Mouse (Mus musculus): ENCODE measurements around the gene Snx29. TPM values are rescaled to one million over a fixed set of nuclear protein-coding genes. Genes with fewer than 3 reads are reported as not detected.

Gene Snx29
- polyA plus RNA-seq, 1 experiment from 2014 or later = 12.5 TPM

- DNase-seq (ENCODE audit: low spot score) (no peak), ATAC-seq (replicated peaks; ENCODE audit: low FRiP score) (no peak)
- H3K9ac ChIP-seq (ENCODE audit: low read length) = no peak overlapping the region
- no peaks in the 10 kb centered on the region for H3K27me3 ChIP-seq (ENCODE audit: control insufficient read depth, insufficient read depth, low read length)
- no peak overlapping the region for H3K4me2 ChIP-seq (ENCODE audit: low read depth, low read length, severe bottlenecking)
- H3K4me1 ChIP-seq (replicated peaks; ENCODE audit: control insufficient read depth, insufficient read depth, low read length) = no peaks in the 10 kb centered on the region; the same call in 1 of the 2 replicates
- no peak overlapping the region for H3K4me3 ChIP-seq (ENCODE audit: low read depth, low read length)
- no peaks in the 10 kb centered on the region for H3K9me3 ChIP-seq (ENCODE audit: control insufficient read depth, low read length)
- H3K27ac ChIP-seq (ENCODE audit: low read depth, low read length) = no peak overlapping the region
- no peaks in the 10 kb centered on the region for H3K36me3 ChIP-seq (ENCODE audit: control insufficient read depth, insufficient read depth, low read length)
- whole genome bisulfite sequencing = 65% methylated on average over 2 of the region's 2 CpGs
These were observed 301.4 kb downstream of the Snx29 start for GRCm38 (mm10) chr16:11624121-11624520.

GRCm38 (mm10) chr16:11626004-11626481, 303.3 kb downstream of the Snx29 start:
- H3K27me3 ChIP-seq (ENCODE audit: control insufficient read depth, insufficient read depth, low read length) = no peaks in the 10 kb centered on the region
- 50% methylated on average over 1 of the region's 1 CpGs for WGBS
- H3K4me3 ChIP-seq (ENCODE audit: low read depth, low read length) = no peak overlapping the region
- H3K9me3 ChIP-seq (ENCODE audit: control insufficient read depth, low read length) = no peaks in the 10 kb centered on the region
- H3K36me3 ChIP-seq (ENCODE audit: control insufficient read depth, insufficient read depth, low read length) = no peaks in the 10 kb centered on the region
- no peak overlapping the region for H3K4me2 ChIP-seq (ENCODE audit: low read depth, low read length, severe bottlenecking)
- no peak for ATAC-seq (replicated peaks; ENCODE audit: low FRiP score)
- H3K27ac ChIP-seq (ENCODE audit: low read depth, low read length) = no peak overlapping the region
- no peak overlapping the region for H3K9ac ChIP-seq (ENCODE audit: low read length)
- no peak for DNase-seq (ENCODE audit: low spot score)
- no peaks in the 10 kb centered on the region; the same call in 1 of the 2 replicates for H3K4me1 ChIP-seq (replicated peaks; ENCODE audit: control insufficient read depth, insufficient read depth, low read length)

GRCm38 (mm10) chr16:11626616-11627015, 303.9 kb downstream of the Snx29 start:
- ATAC-seq (replicated peaks; ENCODE audit: low FRiP score) = no peak
- no peak overlapping the region for H3K4me3 ChIP-seq (ENCODE audit: low read depth, low read length)
- H3K27ac ChIP-seq (ENCODE audit: low read depth, low read length) = no peak overlapping the region
- no peaks in the 10 kb centered on the region for H3K36me3 ChIP-seq (ENCODE audit: control insufficient read depth, insufficient read depth, low read length)
- H3K4me2 ChIP-seq (ENCODE audit: low read depth, low read length, severe bottlenecking) = no peak overlapping the region
- no peak overlapping the region for H3K9ac ChIP-seq (ENCODE audit: low read length)
- no peaks in the 10 kb centered on the region for H3K9me3 ChIP-seq (ENCODE audit: control insufficient read depth, low read length)
- no peaks in the 10 kb centered on the region for H3K27me3 ChIP-seq (ENCODE audit: control insufficient read depth, insufficient read depth, low read length)
- H3K4me1 ChIP-seq (replicated peaks; ENCODE audit: control insufficient read depth, insufficient read depth, low read length) = no peaks in the 10 kb centered on the region; the same call in 1 of the 2 replicates
- WGBS = 75% methylated on average over 2 of the region's 2 CpGs
- DNase-seq (ENCODE audit: low spot score) = no peak

- ATAC-seq (replicated peaks; ENCODE audit: low FRiP score) = no peak
- 88% methylated on average over 9 of the region's 9 CpGs for WGBS
- H3K27me3 ChIP-seq (ENCODE audit: control insufficient read depth, insufficient read depth, low read length) = no peaks in the 10 kb centered on the region
These were observed 305.3 kb downstream of the Snx29 start for GRCm38 (mm10) chr16:11627866-11628638.

GRCm38 (mm10) chr16:11629704-11630103, 307.0 kb downstream of the Snx29 start:
- no peaks in the 10 kb centered on the region for H3K36me3 ChIP-seq (ENCODE audit: control insufficient read depth, insufficient read depth, low read length)
- H3K27me3 ChIP-seq (ENCODE audit: control insufficient read depth, insufficient read depth, low read length) = no peaks in the 10 kb centered on the region
- DNase-seq (ENCODE audit: low spot score) (no peak), ATAC-seq (replicated peaks; ENCODE audit: low FRiP score) (no peak)
- no peak overlapping the region for H3K4me3 ChIP-seq (ENCODE audit: low read depth, low read length)
- WGBS = 88% methylated on average over 7 of the region's 7 CpGs
- no peaks in the 10 kb centered on the region for H3K9me3 ChIP-seq (ENCODE audit: control insufficient read depth, low read length)
- no peak overlapping the region for H3K9ac ChIP-seq (ENCODE audit: low read length)
- H3K4me1 ChIP-seq (replicated peaks; ENCODE audit: control insufficient read depth, insufficient read depth, low read length) = no peaks in the 10 kb centered on the region; the same call in 1 of the 2 replicates
- no peak overlapping the region for H3K4me2 ChIP-seq (ENCODE audit: low read depth, low read length, severe bottlenecking)
- H3K27ac ChIP-seq (ENCODE audit: low read depth, low read length) = no peak overlapping the region

More at GRCm38 (mm10) chr16:11627866-11628638, 305.3 kb downstream of the Snx29 start:
- Histone ChIP-seq H3K27ac (ENCODE audit: low read depth, low read length) (no peak overlapping the region), H3K4me3 (ENCODE audit: low read depth, low read length) (no peak overlapping the region), H3K4me2 (ENCODE audit: low read depth, low read length, severe bottlenecking) (no peak overlapping the region), H3K9ac (ENCODE audit: low read length) (no peak overlapping the region), H3K9me3 (ENCODE audit: control insufficient read depth, low read length) (no peaks in the 10 kb centered on the region), H3K36me3 (ENCODE audit: control insufficient read depth, insufficient read depth, low read length) (no peaks in the 10 kb centered on the region), H3K4me1 (replicated peaks; ENCODE audit: control insufficient read depth, insufficient read depth, low read length) (no peaks in the 10 kb centered on the region; the same call in 1 of the 2 replicates)
- no peak for DNase-seq (ENCODE audit: low spot score)

- no peak overlapping the region for H3K4me2 ChIP-seq (ENCODE audit: low read depth, low read length, severe bottlenecking)
- H3K36me3 ChIP-seq (ENCODE audit: control insufficient read depth, insufficient read depth, low read length) = no peaks in the 10 kb centered on the region
- H3K9ac ChIP-seq (ENCODE audit: low read length) = no peak overlapping the region
- no peaks in the 10 kb centered on the region for H3K27me3 ChIP-seq (ENCODE audit: control insufficient read depth, insufficient read depth, low read length)
- no peaks in the 10 kb centered on the region; the same call in 1 of the 2 replicates for H3K4me1 ChIP-seq (replicated peaks; ENCODE audit: control insufficient read depth, insufficient read depth, low read length)
- no peak overlapping the region for H3K4me3 ChIP-seq (ENCODE audit: low read depth, low read length)
- 63% methylated on average over 5 of the region's 5 CpGs for WGBS
- ATAC-seq (replicated peaks; ENCODE audit: low FRiP score) (no peak), DNase-seq (ENCODE audit: low spot score) (no peak)
- no peaks in the 10 kb centered on the region for H3K9me3 ChIP-seq (ENCODE audit: control insufficient read depth, low read length)
- H3K27ac ChIP-seq (ENCODE audit: low read depth, low read length) = no peak overlapping the region
These were observed 307.8 kb downstream of the Snx29 start for GRCm38 (mm10) chr16:11630489-11630888.

- Histone ChIP-seq H3K9ac (ENCODE audit: low read length) (no peak overlapping the region), H3K27ac (ENCODE audit: low read depth, low read length) (no peak overlapping the region), H3K9me3 (ENCODE audit: control insufficient read depth, low read length) (no peaks in the 10 kb centered on the region), H3K4me2 (ENCODE audit: low read depth, low read length, severe bottlenecking) (no peak overlapping the region), H3K36me3 (ENCODE audit: control insufficient read depth, insufficient read depth, low read length) (no peaks in the 10 kb centered on the region), H3K27me3 (ENCODE audit: control insufficient read depth, insufficient read depth, low read length) (no peaks in the 10 kb centered on the region), H3K4me3 (ENCODE audit: low read depth, low read length) (no peak overlapping the region), H3K4me1 (replicated peaks; ENCODE audit: control insufficient read depth, insufficient read depth, low read length) (peaks cover 5% of the 10 kb centered on the region; the same call in 1 of the 2 replicates)
- DNase-seq (ENCODE audit: low spot score) = no peak
- no peak for ATAC-seq (replicated peaks; ENCODE audit: low FRiP score)
- WGBS = 91% methylated on average over 2 of the region's 2 CpGs
These were observed 309.6 kb downstream of the Snx29 start for GRCm38 (mm10) chr16:11632205-11632747.

GRCm38 (mm10) chr16:11636196-11636733, 313.6 kb downstream of the Snx29 start:
- Histone ChIP-seq H3K27ac (ENCODE audit: low read depth, low read length) (no peak overlapping the region), H3K9me3 (ENCODE audit: control insufficient read depth, low read length) (no peaks in the 10 kb centered on the region), H3K4me2 (ENCODE audit: low read depth, low read length, severe bottlenecking) (no peak overlapping the region), H3K9ac (ENCODE audit: low read length) (no peak overlapping the region), H3K4me3 (ENCODE audit: low read depth, low read length) (no peak overlapping the region), H3K36me3 (ENCODE audit: control insufficient read depth, insufficient read depth, low read length) (no peaks in the 10 kb centered on the region), H3K27me3 (ENCODE audit: control insufficient read depth, insufficient read depth, low read length) (no peaks in the 10 kb centered on the region), H3K4me1 (replicated peaks; ENCODE audit: control insufficient read depth, insufficient read depth, low read length) (peaks cover 5% of the 10 kb centered on the region; the same call in 1 of the 2 replicates)
- WGBS = 76% methylated on average over 7 of the region's 7 CpGs
- ATAC-seq (replicated peaks; ENCODE audit: low FRiP score) (no peak), DNase-seq (ENCODE audit: low spot score) (no peak)

Data from forebrain, embryonic 11.5 days (tissue).